Mouse (Mus musculus): ENCODE results near the gene Ubqln4.

The Ubqln4 gene

DNA sequence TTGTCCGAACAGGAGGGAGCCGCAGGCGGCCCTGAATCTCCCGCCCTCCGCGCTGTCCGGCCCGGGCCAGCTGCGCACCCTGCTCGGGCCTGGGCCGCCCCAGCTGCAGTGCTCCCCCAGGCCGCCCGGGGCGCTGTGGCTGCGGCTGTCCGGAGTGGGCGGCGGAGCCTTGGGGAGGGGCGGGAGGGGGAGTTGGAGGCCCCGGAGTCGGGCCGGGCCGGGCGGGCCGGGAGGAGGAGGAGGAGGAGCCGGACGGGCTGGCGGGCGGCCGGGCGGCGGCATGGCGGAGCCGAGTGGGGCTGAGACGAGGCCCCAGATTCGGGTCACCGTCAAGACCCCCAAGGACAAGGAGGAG is at the start of gene Ubqln4:
Gene Ubqln4, plus strand, starts transcription at position 234 of the 355 bp plus-strand sequence.
- DNase-seq (ENCODE audit: low read depth), result peak; percentile 89

DNA sequence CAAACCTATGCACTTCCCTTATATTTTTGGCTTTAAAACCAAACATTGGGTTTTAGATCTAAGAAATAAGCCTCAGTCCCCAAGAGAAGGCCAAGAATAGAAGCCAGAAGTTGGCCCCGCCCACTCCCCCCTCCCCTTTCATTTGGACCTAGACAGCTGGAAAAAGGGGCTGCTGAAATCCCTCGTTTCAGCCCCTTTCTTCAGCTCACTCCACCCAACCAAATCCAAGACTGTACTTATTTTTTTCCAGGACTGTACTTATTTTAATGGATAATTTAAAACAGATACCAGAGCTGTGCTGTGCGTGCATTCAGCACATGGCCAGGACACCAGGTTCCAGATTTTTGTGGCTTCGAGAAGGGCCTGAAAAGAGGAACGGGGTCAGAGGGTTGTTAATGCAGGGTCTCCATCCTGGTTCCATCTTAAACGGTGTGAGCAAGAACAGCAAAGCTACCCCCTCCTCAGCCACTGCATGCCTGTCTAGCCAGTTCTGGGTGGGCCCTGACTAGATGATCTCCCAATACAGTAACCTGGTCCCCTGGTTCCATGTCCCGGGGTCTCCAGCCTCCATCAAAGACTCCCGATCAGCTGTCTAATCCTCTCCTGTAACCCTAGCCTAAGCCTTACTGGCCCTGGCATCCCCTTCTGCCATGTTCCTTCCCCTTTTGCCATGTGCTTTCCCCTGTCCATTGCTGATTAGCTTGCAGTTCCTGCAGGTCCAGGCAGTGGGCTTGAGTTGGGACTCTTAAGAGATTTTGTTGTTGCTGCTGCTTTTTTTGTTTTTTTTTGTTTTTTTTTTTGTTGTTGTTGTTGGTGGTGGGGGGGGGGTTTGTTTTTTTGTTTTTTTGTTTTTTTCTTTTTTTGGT is 49.4 kb upstream of the Ubqln4 start:
- DNase-seq (ENCODE audit: low read depth), result peak; percentile 45

DNA sequence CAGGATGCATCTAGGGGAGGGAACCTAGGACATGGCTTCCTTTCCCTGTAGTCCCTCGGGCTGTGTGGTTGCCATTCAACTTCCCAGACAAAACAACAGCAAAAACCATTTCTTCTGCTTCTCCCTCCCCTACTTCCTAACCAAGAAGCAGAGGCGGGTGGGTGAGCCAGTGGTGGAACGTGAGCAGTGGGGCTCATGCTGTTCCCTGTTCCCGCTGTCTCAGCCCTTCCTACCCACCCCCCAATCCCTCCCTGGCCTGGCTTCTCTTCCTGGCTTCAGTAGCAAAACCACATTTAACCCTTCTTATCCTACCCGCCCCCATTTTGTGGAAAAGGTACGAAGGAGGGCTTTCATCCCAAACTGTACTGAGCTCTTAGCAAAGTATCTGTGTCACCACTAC is 48.5 kb upstream of the Ubqln4 start:
- no peak for DNase-seq (ENCODE audit: low read depth)

DNA sequence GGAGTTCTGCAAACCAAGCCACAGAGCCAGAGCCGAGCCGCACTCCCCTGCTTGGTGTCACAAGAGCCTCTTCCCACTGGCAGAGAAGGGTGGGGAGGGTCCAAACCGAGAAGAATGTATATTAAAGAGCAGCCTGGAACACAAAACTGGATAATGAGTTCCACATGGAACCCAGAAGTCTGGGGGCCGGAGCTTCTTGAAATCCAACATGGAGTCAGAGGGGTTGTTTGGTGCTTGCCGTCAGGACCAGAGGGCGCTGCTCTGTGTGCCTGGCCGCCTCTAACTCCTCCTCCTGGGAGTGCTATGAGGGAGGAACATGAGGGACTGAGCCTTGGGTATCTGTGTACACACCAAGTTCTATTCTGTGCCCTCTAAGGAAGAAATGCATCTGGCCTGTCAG is 47.8 kb upstream of the Ubqln4 start:
- no peak for DNase-seq (ENCODE audit: low read depth)

DNA sequence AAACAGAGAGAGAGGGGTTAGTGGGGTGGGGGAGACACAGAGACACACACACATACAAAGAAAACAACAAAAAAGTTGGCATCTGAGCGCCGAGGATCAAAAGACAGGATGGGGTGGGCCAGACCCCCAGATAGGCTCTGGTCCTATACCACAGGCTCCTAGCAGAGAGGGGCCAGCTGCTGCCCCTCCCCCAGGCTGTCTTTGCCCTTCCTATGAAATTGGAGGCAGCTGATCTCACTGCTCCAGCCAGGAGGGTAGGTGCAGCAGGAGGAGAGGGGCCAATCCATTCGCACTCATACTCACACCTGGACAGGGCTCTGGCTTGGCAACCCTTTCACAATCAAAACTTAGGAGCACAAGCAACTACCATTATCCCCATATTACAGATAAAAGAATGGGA is 44.3 kb upstream of the Ubqln4 start:
- no peak for DNase-seq (ENCODE audit: low read depth)

DNA sequence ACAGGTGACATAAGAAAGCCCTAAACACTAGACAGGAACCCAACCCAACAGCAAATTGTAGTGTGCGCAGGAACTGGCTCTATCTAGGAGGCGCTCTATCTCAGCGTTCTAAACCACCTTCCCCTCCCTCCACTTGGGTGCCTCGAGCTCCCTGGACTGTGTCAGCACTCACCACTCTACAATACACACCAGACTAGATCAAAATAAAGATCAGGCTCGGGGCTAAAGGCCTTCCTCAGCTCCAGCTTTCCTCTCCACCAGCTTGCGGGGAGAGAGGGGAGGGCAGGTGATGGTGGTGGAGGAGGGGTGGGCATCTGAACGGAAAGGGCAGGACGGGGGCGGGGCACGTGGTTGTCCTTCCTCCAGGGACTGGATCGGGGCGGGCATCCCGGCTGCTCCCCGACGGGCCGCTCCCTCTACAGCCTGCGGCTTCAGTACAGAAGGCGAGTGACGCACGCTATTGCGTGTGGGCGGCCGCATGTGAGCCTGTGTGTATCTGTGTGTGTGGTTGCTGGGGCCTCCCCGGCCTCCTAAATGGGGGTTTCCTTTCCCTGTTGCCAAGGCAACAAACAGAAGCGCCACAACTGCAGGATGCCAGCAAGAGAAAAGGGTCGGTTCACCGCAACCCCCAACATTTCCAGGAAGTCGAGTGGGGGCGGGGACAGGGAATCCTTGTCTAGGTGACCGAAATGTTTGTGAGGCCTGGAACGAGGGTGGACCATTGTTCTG is 43.7 kb upstream of the Ubqln4 start, which contains the start of gene Lmna:
Gene Lmna, minus strand, starts transcription at position 265 of the 729 bp plus-strand sequence.
- DNase-seq (ENCODE audit: low read depth), result peak; percentile 94

DNA sequence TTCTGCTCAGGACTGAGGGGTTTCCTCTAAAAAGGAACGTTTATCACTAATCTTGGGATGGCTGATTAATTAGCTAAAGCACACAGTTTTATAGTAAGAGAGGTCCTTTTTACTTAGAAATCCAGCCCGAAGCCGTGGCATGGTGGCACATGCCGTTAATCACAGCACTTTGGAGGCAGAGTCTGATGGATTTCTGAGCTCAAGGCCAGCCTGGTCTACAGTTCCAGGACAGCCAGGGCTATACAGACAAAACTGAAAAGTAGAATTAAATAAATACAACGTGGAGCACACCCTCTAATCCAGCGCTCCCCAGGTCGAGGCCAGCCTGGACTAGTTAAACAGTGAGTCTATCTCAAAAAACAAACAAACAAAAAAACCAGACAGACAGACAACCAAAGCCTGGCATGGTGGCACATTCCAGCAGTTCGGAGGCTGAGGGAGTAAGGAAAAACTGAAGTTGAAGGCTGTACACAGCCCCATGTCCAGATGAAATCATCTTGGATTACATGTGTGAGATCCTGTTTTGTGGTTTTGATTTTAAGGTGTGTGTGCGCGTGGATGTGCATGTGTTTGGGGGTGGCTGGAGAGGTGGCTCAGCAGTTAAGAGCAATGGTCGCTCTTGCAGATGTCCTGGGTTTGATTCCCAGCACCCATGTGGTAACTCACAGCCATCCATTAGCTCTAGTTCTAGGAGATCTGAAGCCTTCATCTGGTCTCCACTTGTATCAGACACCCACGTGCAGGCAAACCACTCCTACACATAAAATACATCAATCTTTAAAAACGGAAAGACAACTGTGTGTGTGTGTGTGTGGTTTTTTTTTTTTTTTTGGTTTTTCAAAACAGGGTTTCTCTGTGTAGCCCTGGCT is 42.9 kb upstream of the Ubqln4 start:
- no peak for DNase-seq (ENCODE audit: low read depth)

DNA sequence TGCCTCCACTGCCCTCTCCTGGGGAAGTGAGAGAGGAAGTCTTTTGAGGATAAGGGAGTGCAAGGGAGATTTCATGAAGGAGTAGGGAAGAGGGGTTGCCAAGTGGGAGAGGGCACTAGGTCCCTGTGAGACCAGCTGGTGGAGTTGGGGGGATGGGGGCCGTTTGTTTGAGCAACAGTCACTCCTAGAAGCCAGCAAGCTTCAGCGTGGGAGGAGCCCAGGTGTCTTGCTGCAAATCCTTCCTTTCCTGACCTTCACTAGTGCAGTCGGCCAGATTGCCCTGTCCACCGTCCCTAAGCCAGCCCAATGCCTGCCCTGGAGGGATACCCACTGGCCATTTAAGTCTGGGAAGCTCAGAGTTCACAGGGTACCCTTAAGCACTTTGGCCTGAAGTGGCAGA is 42.0 kb upstream of the Ubqln4 start:
- no peak for DNase-seq (ENCODE audit: low read depth)

DNA sequence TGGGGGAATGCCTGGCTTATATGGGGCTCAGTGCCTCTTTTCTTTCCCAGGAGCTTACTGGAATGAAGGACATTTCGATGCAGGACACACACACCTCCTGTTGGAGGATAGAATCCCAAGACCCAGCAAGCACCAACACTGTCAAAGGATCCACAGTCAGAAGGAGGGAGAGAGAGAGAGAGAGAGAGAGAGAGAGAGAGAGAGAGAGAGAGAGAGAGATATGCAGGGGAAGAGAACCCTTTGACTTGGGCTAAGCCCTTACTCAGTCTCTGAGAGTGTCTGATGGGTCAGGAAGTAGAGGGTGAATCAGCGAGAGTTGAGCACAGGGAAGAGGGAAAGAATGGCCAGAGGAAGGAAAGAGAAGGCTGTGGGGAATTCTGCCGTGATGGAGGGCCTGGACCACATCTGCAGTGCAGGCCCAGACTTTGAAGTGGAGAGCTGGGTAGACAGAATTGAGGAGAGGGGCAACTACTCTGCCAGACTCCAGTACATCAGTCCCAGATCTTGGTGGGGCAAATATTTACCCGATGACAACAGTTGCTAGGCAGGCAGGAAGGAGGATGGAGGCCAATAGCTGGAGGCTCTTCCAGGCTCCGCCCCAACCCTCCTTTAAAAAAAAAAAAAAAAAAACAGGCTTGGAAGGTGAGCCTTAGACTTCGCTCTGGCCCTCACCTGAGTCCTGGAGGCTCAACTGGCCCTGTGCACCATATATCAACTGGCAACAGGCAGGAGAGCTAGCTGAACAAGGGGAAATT is 41.2 kb upstream of the Ubqln4 start:
- DNase-seq (ENCODE audit: low read depth), result no peak

DNA sequence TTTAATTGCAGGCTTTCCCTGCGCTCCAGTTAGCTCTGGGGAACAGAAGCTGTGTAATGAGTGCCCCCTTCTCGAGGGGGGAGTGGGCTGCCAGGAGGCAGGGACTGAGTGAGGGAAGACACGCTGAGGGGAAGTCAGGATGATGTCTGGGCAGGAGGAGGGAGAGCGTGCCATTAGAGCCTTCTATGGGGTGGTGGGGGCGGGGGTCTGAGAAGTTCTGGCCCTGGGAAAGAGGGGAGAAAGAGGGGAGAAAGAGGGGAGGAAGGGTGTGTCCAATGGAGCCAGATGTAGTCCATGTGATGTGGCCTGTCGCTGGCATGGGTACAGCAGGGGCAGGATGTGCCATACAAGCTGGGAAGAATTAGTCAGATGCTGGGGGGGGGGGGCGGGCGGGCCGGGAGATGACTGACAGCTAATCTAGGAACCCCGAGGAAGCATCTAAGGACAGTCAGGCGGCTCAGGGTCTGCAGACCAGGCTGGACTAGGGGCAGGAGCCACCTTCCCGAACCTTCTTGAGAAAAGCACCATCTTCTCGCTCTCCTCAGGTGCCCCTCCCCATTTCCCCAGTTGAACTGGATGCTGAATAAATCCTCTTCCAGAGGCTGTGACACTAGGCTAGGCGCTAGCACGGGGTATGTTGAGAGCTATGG is 40.5 kb upstream of the Ubqln4 start:
- DNase-seq (ENCODE audit: low read depth), result peak; percentile 47

DNA sequence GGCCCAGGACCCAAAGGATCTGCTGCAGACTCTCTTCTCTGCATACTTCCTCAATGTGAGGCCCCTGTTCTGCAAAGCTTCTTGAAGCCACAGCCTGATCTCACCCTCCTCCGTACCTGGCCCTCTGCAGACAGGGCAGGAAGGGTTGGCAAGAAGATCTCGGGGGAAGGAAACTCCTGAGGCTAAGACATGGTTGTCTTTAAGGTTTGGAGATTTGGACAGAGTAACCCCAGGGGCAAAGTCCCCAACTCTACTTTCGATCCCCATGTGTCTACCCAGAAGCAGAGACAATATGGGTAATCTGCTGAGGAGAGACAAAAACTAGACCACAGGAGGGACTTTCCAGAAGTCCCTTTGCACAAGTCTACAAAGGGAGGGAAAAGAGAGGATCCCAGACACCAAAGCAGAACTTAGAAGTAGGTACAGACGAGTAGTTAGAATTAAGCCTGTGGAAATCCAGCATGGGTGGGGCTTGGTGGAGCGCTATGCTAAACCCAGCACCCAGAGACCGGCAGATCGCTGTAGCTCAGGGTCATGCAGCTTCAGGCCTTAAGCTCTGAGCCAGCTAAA is 39.9 kb upstream of the Ubqln4 start:
- no peak for DNase-seq (ENCODE audit: low read depth)

DNA sequence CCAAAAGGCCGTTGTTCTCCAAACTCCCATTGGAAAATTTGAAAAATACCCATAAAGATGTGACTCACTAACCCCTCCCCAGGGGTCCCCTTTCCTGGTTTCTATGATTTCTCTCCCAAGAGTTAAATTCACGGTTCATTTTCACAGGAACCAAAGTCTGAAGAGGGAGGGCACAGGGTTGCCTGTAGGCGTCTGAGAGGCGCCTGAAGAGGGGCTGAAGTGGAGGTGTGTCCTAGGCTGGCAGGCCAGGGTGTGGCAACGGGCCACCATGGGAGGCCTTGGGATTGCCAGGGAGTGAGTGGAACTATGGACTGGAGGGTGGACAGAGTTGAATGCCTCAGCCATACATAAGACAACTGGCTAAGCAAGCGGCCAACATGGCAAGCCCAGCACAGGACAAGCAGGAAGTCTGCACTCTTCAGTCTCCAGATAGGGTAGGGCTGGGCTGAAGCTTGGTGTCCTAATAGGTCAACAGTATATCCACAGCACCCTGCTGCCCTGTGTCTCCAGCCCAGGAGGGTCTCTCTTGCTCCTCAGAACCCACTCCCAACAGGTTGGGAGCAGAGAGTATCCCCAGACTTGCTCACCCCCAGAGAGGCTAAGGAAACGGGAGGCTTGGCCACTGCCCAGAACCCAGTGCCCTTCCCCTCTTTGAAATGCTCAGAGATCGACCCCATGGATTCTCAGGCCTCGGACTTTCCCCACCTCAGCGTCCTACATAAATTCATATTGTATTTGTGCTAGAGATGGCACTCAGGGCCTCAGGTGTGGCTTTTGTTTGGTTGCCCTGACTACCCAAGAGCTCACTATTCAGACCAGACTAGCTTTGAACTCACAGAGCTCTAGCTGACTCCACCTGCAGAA is 39.1 kb upstream of the Ubqln4 start:
- no peak for DNase-seq (ENCODE audit: low read depth)

DNA sequence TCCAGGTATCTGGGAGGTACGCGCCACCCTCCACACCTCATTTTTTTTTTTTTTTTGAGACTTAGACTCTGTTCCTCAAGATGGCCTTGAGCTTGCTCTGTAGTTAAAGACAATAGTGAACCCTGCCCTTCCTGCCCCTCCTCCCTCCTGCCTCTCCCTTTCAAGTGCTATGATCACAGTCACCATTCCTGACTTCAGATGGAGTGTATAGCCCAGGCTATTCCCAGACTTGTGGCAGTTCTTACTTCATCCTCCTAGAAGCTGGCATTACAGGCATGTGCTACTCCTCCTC is 38.5 kb upstream of the Ubqln4 start:
- no peak for DNase-seq (ENCODE audit: low read depth)

DNA sequence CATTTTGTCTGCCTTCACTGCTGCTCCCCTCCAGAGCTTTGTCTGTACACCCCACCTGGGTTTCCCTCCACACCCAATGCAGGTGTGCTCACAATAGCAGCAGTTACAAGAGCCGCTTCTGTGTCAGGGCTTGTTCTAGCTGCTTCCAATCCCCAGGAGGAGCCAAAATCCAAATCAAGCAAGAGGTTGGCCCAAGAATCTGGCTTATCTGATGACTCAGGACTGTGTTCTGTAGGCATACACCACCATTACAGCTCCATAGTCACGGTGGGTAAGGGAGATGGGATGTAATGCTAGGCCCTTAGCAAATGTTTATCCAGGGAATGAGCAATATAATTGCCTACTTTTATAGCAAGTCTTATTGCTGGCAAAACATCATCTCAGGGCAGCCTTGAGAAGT is 37.2 kb upstream of the Ubqln4 start:
- no peak for DNase-seq (ENCODE audit: low read depth)

DNA sequence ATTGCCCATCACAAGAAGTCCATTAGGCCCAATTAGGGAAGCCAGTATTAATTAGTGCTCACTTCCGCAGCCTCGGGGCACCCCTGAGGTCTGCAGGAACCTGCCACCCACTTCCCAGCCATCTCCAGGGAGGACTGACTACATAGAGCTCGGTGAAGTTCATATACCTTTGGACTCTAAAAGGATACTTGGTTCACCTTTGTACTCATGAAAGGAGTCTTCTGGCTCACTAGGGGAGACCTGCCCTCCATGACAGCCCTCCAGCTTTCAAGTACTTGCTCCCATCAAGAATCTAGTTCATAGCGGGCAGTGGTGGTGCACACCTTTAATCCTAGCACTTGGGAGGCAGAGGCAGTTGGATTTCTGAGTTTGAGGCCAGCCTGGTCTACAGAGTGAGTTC is 35.1 kb upstream of the Ubqln4 start:
- no peak for DNase-seq (ENCODE audit: low read depth)

DNA sequence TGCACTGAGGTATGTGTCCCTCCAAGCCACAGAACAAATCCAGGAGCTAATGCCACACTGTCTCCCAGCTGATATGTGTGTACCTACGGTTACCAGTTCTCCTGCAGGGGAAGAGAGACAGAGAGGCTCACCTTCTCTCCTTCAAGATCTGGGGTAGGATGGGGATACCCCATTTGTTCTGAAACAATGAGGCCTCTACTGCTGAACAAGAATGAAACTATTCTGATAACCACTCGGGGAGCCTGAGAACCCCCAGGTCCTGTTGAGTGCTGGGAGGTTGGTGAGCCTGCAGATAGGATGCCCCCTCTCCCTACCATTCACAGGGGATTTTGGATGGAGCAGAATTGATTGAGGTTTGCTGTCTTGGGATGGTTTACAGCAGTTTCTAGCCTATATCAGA is 33.5 kb upstream of the Ubqln4 start:
- no peak for DNase-seq (ENCODE audit: low read depth)

DNA sequence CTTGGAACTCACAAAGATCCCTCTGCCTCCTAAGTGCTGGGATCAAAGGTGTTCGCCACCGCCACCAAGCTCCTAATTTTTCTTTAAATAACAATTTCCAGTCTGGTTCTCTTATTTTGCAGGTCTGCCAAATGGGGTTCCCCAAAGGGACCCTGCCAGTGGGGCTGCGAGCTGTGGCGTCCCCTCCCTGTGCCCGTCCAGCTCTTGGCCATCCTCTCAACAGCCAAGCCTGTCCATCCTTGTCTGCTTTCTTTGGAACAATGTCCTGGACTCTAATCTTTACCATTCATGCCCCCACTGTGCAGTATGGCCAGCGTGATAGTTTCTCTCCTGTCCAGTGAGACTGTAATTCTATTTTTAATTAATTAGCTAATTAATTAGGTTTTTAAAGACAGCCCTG is 32.4 kb upstream of the Ubqln4 start:
- no peak for DNase-seq (ENCODE audit: low read depth)

DNA sequence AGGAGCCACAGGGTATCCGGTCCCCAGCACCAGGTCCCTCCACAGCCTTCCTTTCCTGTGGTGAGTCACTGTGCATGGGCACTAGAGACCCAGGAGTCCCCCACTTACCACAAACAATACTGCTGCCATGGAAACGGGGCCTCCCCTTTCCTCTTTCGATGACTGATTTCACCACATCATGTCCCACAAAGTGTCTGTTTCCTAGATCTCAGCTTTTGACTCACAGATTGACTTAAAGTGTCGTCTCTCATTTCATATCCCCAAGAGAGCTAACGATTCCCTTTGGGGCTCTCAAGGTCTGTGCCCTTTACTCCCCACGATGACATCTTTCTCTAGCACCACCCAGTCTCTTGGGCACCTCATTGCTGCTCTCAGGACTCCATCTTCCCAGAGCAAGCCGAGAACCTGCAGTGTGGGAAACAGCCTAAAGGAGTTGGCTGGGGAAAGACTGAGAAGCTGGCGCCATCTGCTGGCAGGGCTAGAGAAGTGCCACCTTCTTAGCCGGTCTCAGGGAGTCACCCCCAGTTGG is 31.7 kb upstream of the Ubqln4 start:
- peak; percentile 99 for DNase-seq (ENCODE audit: low read depth)

DNA sequence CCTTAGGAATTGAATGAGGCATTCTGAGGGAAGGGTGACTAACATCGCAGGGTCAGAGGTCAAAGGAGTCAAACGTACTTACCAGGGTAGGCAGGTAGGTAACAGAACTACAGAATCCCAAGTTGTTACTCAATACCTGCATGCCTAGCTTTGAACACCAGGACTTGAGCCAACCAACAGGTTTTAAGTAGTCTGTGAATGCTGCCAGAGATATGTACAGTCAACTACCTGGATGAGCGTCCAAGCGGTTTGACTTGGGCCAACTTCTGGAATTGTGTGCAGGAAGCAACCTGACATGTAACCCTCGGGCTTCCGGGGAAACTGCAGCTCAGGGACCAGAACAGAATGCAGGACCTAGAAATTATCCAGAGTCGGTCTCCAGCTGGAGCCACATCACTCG is 30.5 kb upstream of the Ubqln4 start:
- DNase-seq (ENCODE audit: low read depth), result no peak

DNA sequence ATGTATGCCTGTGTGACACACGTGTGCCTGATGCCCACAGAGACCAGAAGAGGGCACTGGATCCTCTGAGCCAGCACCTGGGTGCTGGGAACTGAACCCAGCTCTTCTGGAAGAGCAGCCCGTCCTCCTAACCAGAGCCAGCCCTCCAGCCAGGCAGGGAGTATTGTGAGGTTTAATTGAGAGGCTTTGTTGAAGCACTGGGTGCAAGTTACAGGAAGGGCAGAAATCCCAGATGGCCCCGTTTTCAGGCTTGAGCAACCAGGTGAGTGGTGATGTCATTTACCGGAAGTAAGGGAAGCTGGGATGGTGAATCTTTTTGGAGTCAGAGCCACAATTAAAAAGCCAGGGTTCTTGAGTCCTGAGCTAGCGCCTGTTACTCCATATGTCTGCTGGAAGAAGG is 28.5 kb upstream of the Ubqln4 start:
- DNase-seq (ENCODE audit: low read depth), result no peak

Data from 416B (cell line).